Mouse (Mus musculus): ENCODE data around the gene Tra2a.

- TF ChIP-seq CTCF (IDR thresholded peaks at IDR 0.05; ENCODE audit: borderline replicate concordance, insufficient read depth, low read depth, low read length) (no peak), POLR2A (IDR thresholded peaks at IDR 0.05; ENCODE audit: borderline replicate concordance, insufficient read depth, low read length) (no peak)
Measured at GRCm38 (mm10) chr6:49262421-49262820, 1.4 kb downstream of the Tra2a start.

Measured in cerebellum, adult 2 months (tissue).